Mouse (Mus musculus) cerebellum, adult 8-10 months (tissue): ENCODE data around the gene Pnmt.
A peak's percentile ranks its signal among the peaks of the same experiment; 100 is the strongest.

Source experiments
- DNase-seq: peaks from one replicate; pipeline ENCODE4 v3.0.0; 2022

The Pnmt gene

DNA sequence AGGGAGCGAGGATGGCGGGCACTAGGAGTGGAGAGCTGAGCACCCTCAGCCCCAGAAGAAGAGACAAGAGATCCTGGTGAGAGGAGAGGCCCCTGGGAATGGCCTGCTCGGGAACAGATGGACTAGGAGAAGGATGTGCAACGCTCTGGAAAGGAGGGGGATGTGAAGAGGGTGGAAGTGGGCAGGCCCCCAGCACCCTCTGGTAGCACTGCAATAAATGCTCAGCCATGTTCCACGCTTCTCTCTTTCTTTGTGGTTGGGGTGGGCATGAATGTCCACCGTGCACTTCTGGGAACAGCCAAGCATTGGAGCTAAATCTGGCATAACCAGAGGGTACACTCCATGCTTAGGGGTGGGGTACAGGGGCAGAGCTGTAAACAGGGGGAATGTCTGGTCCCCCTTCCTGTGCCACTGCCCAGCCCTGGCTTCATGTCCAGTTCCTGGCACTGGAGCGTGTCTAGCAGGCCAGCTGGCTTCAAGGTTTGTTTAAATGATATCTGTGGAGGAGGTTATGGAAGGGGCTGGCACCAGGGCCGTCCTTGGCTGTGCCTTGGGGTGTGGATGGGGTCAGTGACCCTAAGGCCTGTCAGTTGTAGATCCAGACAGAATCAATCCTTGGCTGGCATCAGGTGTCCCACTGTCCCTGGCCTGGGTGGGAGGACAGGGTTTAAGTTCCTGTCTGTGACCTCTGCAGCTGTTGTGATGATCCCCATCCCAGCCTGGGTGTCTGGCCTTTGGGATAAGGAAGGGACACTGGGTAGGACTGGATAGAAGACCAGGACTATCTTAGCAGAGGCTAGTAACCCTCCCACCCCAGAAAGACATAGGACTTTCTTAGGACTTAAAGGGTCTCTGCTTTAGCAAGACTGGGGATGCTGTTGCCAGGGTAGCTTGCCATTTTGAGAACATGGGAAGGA, 1.3 kb upstream of the Pnmt start:
- no peak for DNase-seq

DNA sequence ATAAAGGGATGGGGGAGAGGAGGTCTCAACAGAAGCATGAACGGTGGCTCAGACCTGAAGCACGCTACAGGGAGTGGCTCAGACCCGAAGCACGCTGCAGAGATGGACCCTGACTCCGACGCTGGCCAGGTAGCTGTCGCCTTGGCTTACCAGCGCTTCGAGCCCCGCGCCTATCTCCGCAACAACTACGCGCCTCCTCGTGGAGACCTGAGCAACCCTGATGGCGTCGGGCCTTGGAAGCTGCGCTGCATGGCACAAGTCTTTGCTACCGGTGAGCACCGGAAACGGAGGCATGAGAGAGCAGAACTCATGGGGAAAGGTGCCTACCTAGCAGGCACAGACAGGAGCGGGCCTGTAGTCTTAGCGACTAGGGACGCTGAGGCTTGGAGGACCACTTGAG, 346 bp downstream of the Pnmt start:
- DNase-seq: no peak

DNA sequence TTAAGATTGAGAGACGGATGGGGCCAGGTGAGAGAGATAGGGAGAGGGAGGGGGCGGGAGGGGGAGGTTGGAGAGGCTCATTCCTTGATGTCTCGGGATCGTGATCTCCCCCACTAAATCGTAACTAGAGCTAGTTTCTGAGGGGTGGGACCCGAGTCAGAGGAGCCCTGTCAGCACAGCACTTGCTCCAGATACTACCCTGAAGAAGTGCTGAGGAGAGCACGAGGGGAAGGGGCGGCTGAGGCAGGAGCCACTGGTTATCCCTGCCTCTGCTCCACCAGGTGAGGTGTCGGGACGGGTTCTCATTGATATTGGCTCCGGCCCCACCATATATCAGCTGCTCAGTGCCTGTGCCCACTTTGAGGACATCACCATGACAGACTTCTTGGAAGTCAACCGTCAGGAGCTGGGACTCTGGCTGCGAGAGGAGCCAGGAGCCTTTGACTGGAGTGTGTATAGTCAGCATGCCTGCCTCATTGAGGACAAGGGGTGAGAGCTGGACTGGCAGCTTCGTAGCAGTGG, 867 bp downstream of the Pnmt start:
- no peak for DNase-seq

DNA sequence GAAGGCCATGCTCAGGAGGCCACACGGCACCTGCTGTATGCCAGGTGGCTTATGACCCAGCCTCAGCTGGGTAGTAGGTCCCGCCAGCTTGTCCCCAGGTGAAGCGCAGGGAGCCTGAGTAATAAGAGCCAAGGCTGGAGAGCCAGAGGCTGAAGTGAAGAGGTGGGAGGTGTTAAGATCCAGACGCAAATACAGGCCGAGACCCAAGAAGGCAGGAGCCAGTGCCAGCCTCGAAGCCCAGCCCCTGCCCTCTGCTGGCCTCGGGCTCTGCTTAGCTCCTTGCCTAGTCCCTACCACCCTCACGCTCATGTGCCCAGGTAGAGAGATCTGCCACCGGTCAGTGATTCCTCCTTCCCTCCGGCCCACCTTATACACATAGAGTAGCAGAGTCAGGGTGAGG, 2.0 kb downstream of the Pnmt start:
- DNase-seq: no peak

DNA sequence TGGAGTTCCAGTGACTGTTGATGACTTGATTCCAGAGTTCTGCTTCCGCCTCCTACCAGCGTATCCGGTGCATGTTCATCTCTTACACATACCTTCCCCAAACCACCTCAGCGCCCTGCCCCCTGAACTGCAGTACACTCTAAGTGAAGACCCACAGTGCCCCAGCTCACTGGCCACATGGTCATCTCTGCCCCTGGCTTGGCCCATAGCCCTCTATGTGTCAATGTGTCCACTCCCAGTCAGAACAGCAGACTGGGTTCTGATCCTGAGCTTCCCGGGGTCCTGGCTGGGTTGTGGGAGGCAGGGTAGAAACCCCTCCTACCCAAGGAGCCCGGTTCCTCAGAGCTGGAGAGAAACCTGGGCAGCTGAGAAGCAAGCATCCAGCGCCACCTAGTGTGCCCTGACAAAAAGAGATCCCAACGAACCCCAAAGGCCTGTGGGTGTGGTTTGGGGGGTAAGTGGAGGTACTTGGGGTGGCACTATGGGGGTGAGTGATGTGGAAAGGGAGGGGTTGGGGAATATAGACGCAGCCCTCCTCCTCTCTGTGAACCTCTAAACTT, 3.1 kb downstream of the Pnmt start:
- no peak for DNase-seq

DNA sequence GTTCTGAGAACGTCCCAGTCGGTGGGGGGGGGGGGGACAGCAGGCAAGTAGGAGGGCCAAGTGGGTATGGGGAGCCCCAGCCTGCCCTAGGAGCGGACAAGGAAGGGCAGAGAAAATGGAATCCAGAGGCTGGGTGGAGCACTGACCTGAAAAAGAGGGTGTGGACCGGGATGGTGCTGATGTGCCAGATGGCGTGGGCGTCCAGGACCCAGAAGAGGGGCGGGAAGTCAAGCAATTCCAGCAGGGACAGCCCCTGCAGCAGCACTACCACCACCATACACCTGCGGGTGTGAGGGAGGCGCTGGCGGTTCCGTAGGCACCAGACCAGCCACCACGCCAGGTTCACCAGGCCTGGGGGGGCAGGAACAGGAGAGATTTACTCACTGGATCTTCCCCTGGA, 3.9 kb downstream of the Pnmt start:
- peak; percentile 7 for DNase-seq

DNA sequence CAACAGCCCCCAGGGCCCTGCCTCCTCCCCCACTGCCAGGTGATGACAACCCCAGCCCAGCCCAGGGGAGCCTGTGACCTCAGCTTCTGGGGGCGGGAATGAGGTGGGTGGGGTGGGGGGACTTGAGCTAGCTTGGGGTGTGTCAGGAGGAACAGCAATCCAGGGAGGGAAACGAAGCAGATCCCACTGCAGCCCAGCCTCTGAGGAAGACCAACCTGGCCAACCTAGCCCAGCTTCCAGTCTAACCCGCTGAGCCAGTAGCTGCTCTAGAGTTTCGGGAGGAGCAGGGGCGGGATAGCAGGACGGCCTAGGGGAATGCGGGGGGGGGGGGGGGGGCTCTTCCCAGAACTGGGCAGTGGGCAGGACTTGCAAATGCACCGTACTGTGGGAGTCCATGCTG, 5.8 kb downstream of the Pnmt start:
- no peak for DNase-seq

DNA sequence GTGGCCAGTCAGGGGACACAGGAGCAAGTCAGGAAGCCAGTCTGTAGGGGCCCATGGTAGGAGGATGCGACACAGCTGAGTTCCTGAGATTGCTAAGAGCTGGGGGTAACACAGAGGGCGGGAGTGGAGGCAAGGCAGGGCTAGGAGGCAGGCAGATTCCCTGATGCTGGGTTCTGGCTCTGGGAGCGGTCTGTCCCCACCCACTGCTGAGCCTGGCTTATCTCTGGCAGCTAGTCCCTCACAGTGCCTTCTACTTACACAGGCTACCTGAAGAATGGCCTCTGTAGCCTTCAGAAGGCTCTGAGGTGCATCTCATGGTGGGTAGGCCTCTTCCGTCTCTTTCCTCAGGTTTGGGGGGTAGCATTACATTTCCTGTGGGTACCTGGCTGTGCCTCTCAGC, 6.4 kb downstream of the Pnmt start:
- DNase-seq: no peak

DNA sequence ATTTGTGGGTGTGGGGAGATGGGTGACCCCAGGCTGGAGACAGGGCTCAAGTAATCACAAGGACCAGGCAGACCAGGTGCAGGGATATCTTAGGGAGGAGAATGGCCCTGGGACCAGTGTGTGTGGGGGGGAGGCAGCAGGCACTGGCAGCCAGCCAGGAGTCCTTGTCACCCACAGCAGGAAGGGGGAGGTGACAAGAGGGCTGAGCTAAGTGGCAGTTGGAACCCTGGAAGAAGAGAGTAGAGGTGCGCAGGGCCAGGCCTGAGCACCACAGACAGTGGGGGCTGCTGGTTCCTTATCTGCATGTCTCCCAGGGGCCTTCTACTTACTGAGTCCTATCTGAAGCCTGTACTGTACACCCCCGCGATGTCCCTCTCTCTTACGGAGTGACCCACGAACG, 7.1 kb downstream of the Pnmt start:
- no peak for DNase-seq

DNA sequence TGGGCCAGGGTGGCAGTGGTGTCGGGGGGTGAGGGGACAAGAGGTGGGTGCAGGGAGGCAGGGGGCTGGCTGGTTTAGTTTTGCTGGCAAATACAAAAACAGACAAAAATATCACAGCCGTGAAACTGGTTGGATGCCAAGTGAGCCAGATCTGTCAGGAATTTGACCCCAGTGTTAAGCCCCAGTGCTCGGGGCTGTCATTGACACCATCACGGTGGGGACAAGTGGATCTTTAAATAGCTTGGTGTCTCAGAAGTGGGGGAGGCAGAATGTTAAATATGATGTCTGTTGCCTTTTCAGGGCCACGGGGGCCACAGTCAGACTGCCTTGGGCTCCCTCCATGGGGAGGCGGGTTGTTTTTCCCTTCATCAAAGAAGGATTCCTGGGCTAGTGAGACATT, 8.1 kb downstream of the Pnmt start:
- DNase-seq: no peak

DNA sequence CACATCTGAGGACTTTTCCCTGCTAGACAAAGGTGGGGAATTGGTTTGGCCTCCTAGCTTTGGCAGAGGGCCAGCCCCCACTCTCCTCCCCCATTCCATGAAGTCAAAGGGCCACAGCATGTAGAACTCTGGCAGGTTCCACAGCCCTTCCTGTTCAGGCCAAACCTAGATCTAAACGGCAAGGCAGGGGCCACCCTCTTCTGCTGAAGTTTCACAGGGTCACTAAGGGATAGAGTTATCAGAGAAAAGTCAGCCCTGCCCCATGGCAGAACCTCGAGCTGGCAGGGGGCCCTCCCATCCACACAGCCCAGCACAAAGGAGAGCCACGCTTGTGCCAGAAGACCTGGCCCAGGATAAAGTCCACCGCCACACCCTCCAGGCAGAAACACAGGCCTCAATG, 8.8 kb downstream of the Pnmt start:
- DNase-seq: no peak

DNA sequence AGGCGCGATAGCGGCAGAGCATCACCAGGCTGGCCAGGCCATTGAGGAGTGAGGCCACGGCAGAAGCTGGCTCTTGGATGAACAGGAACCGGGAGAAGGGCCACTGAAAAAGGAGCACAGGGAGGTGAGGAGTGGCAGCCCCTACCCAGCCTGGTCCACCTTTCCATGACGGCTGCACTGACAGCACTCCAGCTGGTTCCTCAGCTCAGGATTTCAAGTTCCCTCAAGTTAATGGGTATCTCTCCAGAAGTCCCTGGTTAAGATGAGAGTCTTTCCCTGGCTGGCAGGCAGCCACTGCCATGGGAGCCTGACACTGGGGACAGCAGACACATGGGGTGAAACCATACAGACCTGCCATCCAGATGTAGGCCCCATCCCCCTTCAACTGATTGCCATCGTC, 11.7 kb downstream of the Pnmt start:
- DNase-seq: no peak

DNA sequence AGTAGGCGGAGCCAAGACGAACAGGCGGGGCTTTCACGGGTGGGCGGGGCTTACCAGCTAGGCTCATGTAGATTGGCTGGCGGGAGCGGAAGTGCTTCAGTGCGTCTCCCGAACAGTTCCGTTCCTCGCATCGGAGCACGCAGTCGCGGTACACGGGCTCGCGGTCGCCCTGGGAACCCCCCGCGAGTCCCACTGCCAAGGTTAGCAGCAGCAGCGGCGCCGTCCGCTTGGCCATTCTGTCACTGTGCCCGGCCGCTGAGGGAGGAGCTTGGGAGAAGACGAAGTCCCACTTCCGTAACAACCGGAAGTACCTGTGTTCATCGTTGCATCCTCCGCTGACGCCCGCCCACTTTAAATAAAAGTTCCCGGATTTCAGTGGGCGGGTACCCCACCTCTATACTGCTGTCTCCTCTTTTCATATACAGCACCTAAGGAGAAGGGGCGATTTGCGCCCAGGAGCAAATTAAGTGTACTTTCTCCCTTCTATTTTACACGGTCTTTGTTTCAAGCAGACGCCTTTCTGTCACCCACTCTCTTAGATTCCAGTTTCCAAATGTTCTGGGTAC, 14.0 kb downstream of the Pnmt start, which contains the start of gene Pgap3:
Gene Pgap3 (minus strand): TSS at position 330 of the 566 bp plus-strand sequence.
- peak; percentile 89 for DNase-seq

DNA sequence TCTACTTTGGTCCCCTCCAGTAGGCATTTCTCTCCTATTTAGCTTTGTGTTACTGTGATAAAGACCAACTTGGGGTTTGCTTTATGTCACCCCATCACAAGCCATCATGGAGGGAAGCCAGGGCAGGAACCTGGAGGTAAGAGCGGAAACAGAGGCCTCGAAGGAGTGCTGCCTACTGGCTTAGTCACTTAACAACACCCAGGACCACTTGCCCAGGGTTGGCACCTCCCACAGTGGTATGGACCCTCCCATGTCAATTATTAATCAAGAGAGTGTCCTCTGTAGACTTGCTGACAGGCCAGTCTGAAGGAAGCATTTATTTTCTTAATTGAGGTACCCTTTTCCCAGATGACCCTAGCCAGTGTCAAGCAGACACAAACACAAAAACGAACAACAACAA, 14.6 kb downstream of the Pnmt start:
- no peak for DNase-seq

DNA sequence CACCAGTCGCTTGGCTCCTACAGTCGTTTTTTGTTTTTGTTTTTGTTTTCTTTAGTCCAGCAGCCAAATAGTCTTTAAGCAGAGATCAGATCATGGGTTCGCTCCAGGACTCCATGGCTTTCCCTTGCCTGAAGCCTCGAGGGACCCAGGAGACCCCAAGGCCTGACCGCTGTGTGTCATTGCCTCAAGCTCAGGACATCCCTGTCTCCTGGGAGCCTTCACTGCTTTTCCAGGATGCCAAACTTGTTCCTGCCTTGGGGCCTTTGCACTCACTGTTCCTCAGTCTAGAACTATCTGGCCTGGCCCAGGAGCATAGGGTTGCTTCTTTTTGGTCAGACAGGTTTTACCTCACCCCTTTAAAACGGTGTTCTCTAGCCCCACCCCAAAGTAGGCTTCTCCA, 20.4 kb downstream of the Pnmt start:
- DNase-seq: no peak

DNA sequence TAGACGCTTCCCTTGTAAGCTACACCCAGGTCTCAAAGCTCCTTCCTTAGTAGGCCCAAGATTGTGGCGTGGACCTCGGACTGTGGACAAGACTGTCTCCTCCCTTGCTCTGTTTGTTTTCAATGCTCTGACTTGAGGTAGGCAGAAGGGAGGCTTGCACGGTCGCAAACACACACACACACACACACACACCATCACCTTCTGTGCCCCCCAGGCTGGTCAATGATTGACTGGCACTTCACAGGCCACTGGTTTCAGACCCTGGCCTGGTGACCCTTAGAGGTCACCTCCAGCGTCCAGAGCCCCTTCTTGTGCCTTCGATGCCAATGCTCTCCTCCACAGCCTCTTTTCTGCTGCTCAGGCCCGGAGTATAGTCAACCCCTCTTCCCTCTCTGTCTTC, 22.6 kb downstream of the Pnmt start:
- no peak for DNase-seq

DNA sequence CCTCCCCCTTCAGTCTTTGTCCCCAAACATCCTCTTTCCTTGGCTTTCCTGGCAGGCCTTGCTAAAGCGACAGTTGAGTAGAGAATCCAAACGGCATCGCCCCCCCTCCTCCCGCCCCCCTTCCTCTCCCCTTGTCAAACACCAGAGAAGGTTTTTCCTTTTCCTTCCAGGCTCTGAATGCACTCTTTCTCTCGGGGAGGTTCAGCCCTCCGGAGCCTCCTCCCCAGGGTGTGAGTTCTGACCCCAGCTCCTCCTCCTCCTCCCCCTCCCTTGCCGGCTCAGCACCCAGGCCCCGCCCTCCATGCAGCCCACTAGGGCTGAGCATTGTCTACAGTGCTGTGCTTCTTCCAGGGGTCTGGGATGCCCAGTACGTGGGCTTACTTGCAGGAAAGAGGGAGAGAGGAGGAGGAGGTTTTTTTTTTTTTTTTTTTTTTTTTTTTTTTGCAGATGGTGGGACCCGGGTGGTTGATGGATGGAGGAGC, 23.1 kb downstream of the Pnmt start:
- DNase-seq: no peak

DNA sequence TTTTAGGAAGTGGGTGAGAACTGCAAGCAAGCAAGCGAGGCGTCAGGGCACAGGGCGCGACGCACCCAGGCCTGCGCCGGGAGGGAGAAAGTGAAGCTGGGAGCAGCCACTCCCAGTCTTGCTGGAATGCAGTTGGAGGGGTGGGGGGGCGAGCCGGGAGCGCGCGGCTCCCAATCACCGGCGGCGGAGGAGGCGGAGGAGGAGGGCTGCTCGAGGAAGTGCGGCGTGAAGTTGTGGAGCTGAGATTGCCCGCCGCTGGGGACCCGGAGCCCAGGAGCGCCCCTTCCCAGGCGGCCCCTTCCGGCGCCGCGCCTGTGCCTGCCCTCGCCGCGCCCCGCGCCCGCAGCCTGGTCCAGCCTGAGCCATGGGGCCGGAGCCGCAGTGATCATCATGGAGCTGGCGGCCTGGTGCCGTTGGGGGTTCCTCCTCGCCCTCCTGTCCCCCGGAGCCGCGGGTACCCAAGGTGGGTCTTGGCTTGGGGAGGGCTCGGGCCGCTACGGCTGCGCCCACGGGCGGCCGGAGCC, 26.1 kb downstream of the Pnmt start, which contains the start of gene Erbb2:
Gene Erbb2 (plus strand): TSS at position 198 of the 524 bp plus-strand sequence.
- no peak for DNase-seq

DNA sequence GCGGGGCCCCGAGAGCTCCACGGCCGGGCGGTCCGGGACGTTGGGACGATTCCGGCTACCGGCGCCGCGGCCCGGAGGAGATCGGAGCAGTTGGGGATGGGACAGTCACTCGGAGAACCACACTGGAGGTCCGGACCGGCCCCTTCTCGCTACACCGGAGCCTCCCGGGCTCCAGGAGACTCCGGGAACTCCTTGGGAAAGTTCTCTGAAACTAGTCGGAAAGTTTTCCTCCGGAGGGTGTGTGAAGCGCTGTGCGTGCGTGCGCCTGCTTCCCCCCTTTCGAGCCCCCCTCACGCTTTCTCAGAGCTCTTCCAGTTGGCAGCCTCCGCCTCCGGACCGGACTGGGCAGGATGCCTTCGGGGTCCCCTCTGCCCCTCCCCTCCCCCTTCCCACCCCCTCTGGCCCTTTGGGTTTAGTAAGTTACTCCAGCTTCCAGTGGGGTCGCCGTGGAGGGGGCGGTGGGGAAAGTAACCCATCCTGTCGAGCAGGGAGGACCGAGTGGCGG, 26.6 kb downstream of the Pnmt start:
- DNase-seq: no peak

DNA sequence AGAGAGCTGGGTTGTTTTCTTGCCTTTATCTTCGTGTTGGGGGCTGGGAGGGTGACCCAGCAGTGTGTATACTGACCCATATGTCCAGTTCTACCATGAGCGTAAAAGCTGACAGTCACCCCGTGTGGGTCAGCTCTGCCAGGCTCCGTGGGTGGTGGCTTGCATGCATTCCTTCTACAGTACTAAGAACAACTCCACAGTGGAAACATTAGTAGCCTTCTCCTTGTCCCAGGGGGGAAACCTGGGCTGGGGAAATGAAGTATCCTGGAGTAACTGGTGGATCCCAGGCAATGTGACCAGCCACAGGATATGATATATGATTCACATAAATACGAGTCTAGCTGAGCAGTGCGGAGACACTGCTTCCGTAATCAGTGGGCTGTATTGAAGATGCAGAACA, 27.5 kb downstream of the Pnmt start:
- DNase-seq: no peak

DNA sequence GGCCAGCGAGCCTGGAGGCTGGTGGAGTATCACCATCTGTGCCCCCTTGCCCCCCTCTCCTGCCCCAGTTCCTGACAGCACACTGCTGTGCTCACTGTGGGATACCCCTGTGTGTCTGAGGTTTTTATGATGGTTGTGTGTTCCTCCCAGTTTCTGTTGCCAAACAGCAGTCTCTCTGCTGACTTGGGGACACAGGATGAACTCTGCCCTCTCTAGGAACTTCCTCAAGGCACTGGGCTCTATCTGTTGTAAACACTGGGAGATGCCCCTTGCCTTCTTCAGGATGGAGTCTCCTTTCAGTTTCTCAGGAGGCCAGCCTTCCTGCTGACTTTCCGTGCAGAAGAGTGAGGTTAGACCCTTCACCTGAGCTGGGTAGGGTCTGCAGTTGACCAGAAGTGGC, 27.9 kb downstream of the Pnmt start:
- DNase-seq: no peak

DNA sequence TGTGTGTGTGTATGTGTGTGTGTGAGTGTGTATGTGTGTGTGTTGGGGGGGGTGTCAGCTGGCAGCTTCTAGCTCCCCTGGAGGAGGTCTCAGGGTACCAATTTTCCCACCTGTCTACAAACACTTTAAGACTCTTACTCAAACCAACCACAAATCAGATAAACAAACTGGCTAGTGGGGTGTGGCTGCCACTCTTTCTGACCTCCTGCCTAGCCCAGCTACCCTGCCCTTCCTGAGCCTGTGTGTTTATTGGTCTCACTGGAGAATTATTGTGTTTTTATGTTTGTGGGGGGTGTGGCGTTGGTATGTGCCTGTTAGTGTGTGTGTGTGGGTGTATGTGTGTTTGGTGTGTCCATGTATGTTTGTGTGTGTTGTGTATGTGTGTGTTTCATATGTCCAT, 30.8 kb downstream of the Pnmt start:
- no peak for DNase-seq

DNA sequence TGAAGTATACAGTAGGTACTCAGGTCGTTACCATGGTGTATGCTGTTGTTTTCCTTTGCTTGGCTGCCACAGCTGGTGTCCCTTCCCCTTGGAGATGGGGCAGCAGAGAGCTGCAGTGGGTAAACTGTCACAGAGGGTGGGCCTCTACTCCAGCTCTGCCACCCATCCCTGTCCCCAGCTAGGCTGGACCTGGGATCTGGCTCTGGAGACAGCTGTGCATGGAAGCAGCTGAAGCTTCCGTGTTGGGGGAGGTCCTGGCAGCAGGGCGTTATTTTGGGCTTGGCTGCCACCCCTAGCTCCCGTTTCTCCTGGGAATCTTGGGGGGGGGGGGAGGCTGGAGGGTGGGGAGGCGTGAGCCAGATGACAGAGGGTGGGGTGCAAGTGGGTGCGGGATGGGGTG, 32.0 kb downstream of the Pnmt start:
- no peak for DNase-seq
